Mouse (Mus musculus) intestine, embryonic 16.5 days (tissue): ENCODE data around the gene Sema3g. TPM values are rescaled to one million over a fixed set of nuclear protein-coding genes. Genes with fewer than 3 reads are reported as not detected.

Experiments
- ATAC-seq: fragments of 200-750 bp; cut with Nextera tagmentation; 2 replicates; pipeline ENCODE4 v1.8.0; 2017; ENCODE audit warnings: moderate TSS enrichment, moderate library complexity
- H3K27ac ChIP-seq: fragments of 300-500 bp; sonication (generic); 2 replicates; pipeline ENCODE4 v1.5.1; 2014; ENCODE audit warnings: mild to moderate bottlenecking, low read length
- H3K27me3 ChIP-seq: fragments of 300-500 bp; sonication (generic); replicated peaks from 2 replicates; pipeline ENCODE4 v1.6.1; 2014; ENCODE audit warnings: low read length, control low read depth, mixed read lengths; ENCODE audit not compliant: control insufficient read depth, insufficient read depth
- H3K36me3 ChIP-seq: fragments of 300-500 bp; sonication (generic); 2 replicates; pipeline ENCODE4 v1.6.1; 2014; ENCODE audit warnings: low read length, control low read depth; ENCODE audit not compliant: control insufficient read depth, insufficient read depth
- H3K4me1 ChIP-seq: fragments of 300-500 bp; sonication (generic); 2 replicates; pipeline ENCODE4 v1.6.1; 2014; ENCODE audit warnings: low read length, control low read depth, mixed read lengths; ENCODE audit not compliant: control insufficient read depth, insufficient read depth
- H3K4me2 ChIP-seq: fragments of 300-500 bp; sonication (generic); 2 replicates; pipeline ENCODE4 v1.6.1; 2014; ENCODE audit warnings: low read depth, low read length, control low read depth
- H3K4me3 ChIP-seq: fragments of 300-500 bp; sonication (generic); 2 replicates; pipeline ENCODE4 v1.5.1; 2014; ENCODE audit warnings: mild to moderate bottlenecking, low read length
- H3K9ac ChIP-seq: fragments of 300-500 bp; sonication (generic); 2 replicates; pipeline ENCODE4 v1.6.1; 2014; ENCODE audit warnings: low read depth, low read length
- H3K9me3 ChIP-seq: fragments of 300-500 bp; sonication (generic); 2 replicates; pipeline ENCODE4 v1.6.1; 2016; ENCODE audit warnings: low read length, control low read depth; ENCODE audit not compliant: control insufficient read depth
- WGBS: fragments of 180-500 bp; shearing (Covaris S2); extraction: QIAGEN DNeasy Blood & Tissue Kit; methylation state at CpG from one replicate; pipeline ENCODE4 v1.1.7; 2014; 5-methylcytosine and 5-hydroxymethylcytosine counted together
- polyA plus RNA-seq: library from polyadenylated mRNA; unstranded; fragments of >200 nt; fragmentation: Nextera tagmentation; extraction: Ambion mirVana; gene quantifications from 2 replicates; pipeline ENCODE4 v1.2.1, GENCODE M21; 2015

The Sema3g gene
- polyA plus RNA-seq, 1 experiment from 2014 or later: 0.51 TPM

DNA sequence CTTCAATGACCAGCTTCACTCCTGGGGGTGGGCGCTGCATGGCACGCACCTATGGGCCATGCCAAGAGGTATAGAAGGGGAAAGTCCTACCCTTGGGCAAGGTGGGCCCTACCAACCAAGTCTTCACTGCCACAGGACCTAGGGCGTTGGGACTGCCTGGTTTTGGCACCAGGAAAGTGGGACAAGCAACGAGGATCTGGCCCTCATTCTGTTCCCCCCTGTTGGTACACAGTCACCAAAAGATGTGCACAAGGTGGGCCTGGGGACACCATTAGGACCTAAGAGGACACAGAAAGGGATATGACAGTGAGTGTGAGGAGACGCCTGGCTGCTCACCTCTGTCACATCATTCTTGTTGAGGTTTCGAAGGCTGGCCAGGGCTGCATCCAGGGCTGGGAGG, 53.5 kb downstream of the Sema3g start:
- no peaks in the 10 kb centered on the region for H3K27me3 ChIP-seq
- H3K4me2 ChIP-seq: no peak overlapping the region
- no peaks in the 10 kb centered on the region for H3K9me3 ChIP-seq
- no peak for ATAC-seq
- H3K4me1 ChIP-seq: no peaks in the 10 kb centered on the region
- no peaks in the 10 kb centered on the region for H3K36me3 ChIP-seq
- no peak overlapping the region for H3K4me3 ChIP-seq
- no peak overlapping the region for H3K9ac ChIP-seq
- H3K27ac ChIP-seq: no peak overlapping the region
- WGBS: 89% methylated on average over 6 of the region's 6 CpGs

DNA sequence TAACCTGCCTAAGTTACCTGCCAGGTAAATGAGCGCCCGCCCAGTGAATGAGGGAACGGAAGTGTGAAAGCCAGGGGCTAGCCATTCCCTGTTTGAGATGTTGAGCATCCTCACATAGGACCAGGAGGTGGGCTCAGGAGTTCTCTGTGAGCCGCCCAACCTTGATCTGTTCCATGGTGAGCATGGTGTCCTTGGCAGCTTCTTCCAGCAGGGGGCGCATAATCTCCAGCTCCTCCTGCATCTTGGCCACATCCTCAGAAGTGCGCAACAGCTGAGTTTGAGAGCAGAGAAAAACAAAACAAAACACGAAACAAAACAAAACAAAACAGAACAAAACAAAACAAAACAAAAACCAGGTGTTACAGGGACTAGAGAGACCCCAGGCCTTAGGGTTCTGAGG, 54.5 kb downstream of the Sema3g start:
- Histone ChIP-seq H3K9me3 (no peaks in the 10 kb centered on the region), H3K4me3 (no peak overlapping the region), H3K27ac (no peak overlapping the region), H3K9ac (no peak overlapping the region), H3K27me3 (no peaks in the 10 kb centered on the region), H3K36me3 (no peaks in the 10 kb centered on the region), H3K4me2 (no peak overlapping the region), H3K4me1 (no peaks in the 10 kb centered on the region)
- ATAC-seq: peak; percentile 61; the same call in 1 of the 2 replicates
- WGBS: 22% methylated on average over 7 of the region's 7 CpGs

Other genes with a start within 250 kb of the Sema3g start
- 35.5 and 38.7 TPM in 2 replicates for gene Glt8d1, start 216.5 kb upstream of the Sema3g start, polyA plus RNA-seq
- 390 and 392 TPM in 2 replicates for gene Spcs1, start 216.2 kb upstream of the Sema3g start, polyA plus RNA-seq
- gene Pbrm1, start 198.7 kb upstream of the Sema3g start, polyA plus RNA-seq: 74.1 and 79.2 TPM in 2 replicates
- 96.5 and 107 TPM in 2 replicates for gene Gnl3, start 198.7 kb upstream of the Sema3g start, polyA plus RNA-seq
- 87.6 and 92.2 TPM in 2 replicates for gene Smim4, start 88.9 kb upstream of the Sema3g start, polyA plus RNA-seq
- gene Nt5dc2, start 86.8 kb upstream of the Sema3g start, polyA plus RNA-seq: 205 and 208 TPM in 2 replicates
- 19.0 and 24.5 TPM in 2 replicates for gene Stab1, start 49.2 kb upstream of the Sema3g start, polyA plus RNA-seq
- 3.5 and 3.7 TPM in 2 replicates for gene Tnnc1, start 9.5 kb upstream of the Sema3g start, polyA plus RNA-seq
- gene Nisch, start 914 bp upstream of the Sema3g start, polyA plus RNA-seq: 217 and 228 TPM in 2 replicates
- gene Phf7, start 33.5 kb downstream of the Sema3g start, polyA plus RNA-seq: 10.5 and 10.8 TPM in 2 replicates
- gene Bap1, start 33.6 kb downstream of the Sema3g start, polyA plus RNA-seq: 61.8 and 63.3 TPM in 2 replicates
- 2.4 and 3.0 TPM in 2 replicates for gene Dnah1, start 106.0 kb downstream of the Sema3g start, polyA plus RNA-seq
- gene Capn7, start 118.8 kb downstream of the Sema3g start, polyA plus RNA-seq: 31.7 and 32.8 TPM in 2 replicates
- 17.1 and 17.2 TPM in 2 replicates for gene Sh3bp5, start 218.2 kb downstream of the Sema3g start, polyA plus RNA-seq